Mouse (Mus musculus): Measurements from ENCODE around the gene Heatr1. TPM values are rescaled to one million over a fixed set of nuclear protein-coding genes. Genes with fewer than 3 reads are reported as not detected.

The Heatr1 gene
- 10 to 100 TPM; 76.7 to 93.5 TPM for total RNA-seq (2023)

DNA sequence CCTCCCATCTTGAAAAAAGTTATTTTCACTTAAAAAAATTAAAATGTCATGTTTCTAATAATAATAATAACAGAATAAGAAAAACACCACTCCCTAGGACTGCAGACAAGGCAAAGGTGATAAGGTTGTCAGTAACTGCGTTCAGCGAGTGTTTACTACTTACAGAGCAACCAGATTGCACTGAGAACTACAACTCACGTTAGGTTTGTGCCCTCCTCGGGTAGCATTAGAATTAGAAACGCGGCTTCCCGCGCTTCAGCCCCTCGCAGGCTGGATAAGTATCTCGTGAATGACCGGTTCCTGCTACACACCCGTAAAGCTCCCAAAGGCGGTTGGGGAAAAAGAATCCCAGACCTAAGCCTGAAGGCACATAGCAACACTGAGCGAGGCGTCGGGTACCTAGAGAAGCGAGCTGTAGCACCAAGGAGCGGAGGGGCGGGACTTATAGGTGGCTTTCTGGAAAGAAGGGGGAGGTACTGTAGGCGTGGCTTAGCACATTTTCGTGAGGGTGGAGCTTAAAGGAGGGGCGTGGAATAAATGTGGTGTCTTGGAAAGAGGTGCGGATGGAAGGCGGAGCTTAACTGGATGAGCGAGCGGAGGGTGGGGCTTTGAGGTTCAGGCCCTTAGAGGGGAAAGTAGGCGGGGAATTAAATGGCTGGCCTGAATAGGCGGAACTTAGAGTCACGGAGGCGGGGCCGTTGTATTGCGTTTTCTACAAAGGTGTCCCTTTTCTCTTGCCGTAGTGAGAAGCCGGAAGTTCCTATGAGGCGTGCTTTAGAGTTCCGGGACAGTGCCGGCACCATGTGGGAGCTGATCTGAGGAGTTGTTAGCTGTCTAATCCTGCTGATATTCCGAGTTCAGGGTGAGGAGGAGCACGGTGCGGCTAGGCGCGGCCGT lies at the start of gene Heatr1:
Gene Heatr1 (plus strand): TSS at position 419 of the 897 bp plus-strand sequence.

DNA sequence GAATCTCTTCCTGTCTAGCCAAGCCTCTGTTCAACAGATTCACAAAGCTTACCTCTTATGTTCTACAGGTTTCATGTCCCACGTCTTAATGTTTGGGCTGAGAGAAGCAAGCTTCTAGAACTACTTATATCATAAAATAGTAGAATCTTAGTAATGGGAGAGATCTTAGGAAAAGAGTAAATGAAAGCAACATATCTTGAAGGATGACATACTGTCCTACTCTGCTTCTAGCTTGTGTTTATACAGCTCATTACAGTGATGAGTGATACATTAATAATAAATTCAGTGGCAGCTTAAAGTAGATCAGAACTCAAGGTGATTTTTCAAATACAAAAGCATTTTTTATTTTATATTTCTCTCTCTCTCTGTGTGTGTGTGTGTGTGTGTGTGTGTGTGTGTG lies 70.0 kb downstream of the Heatr1 start, which contains the start of gene Lgals8:
Gene Lgals8 (minus strand): TSS at position 101 of the 400 bp plus-strand sequence.

Other genes starting within 250 kb of the Heatr1 start
- gene Mtr, start 136.9 kb upstream of the Heatr1 start, total RNA-seq (2023), result 10 to 100 TPM; 42.6 TPM
- gene Actn2, start 54.3 kb upstream of the Heatr1 start, total RNA-seq (2023), result under 1 TPM in 1 of 2 experiments, not detected in 1; 0.41 TPM
- 100 to 1,000 TPM; 172 to 179 TPM for gene Lgals8, start 69.9 kb downstream of the Heatr1 start, total RNA-seq (2023)
- 10 to 100 TPM; 26.0 to 28.6 TPM for gene Edaradd, start 125.4 kb downstream of the Heatr1 start, total RNA-seq (2023)
- 100 to 1,000 TPM; 112 to 116 TPM for gene Ero1lb, start 170.8 kb downstream of the Heatr1 start, total RNA-seq (2023)

Data from B cell, adult 67 days (primary cell).